Mouse (Mus musculus) sigmoid colon, adult 10 weeks (tissue): Measurements from ENCODE around the gene Gpr1. TPM values are rescaled to one million over a fixed set of nuclear protein-coding genes. Genes with fewer than 3 reads are reported as not detected.

Experiments
- polyA plus RNA-seq: library from polyadenylated mRNA; stranded (reverse); fragments of 350-450 nt; fragmentation: Illumina TruSeq; extraction: RNeasy Lipid Tissue Mini Kit (QIAGEN cat#74804); gene quantifications from one replicate; pipeline ENCODE4 v1.2.3, GENCODE M21; 2014; ENCODE audit warnings: low read depth, low replicate concordance

Gpr1 gene
- polyA plus RNA-seq: not detected

DNA sequence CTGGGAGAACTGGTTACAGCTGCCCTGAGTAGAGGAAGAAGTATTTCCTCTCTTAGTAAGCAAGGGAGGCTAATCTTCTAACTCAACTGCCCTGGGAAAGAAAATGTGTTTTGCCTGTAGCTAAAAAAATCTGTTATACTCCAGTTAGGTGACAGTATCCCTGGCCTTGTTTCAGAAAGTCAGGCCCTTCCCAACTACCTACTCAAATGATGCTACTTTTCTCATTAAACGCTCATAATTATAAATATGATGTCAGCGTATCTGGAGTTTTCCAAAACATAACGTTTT, at the start of gene Gpr1:
Gpr1 (minus strand) TSS at position 273 of the 288 bp plus-strand sequence.

DNA sequence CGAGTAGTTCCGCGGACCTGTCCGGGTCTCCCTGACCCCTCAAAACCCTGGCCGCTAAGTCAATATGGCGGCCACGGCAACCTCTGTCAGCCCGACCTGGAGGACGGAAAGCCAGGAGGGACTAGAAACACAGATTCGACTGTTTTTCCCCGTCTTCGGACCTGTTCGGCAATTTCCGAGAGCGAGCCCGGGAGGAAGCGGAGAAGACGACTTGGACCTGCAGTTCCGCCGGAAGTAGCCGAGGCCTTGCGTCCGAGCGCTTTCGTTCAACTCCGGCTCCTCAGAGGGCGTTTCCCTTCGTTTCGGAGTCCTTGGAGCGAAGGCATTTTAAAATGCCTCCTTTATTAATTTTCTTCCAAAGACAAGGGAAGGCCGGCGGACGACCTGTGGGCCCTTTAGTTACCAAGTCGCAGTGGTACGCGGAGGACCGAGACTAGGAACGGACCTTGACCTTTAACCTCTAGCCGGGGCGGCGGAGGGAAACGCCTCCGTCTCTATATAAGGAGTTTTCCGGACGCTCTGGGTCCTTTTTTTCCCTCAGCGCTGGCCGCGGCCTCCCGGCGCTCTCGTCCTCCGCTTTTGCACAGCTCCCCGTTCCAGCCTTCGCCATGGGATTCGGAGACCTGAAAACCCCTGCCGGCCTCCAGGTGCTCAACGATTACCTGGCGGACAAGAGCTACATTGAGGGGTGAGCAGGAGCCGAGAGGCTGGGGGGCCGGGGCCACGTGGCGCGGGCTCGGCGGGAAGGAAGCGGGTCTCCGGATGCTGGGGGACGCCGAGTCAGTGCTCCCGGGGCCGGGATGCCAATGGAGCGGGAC, 37.5 kb downstream of the Gpr1 start, which contains the start of the genes Eef1b2 and Ndufs1:
Eef1b2 (plus strand) TSS at position 222 of the 818 bp plus-strand sequence.
Ndufs1 (minus strand) TSS at position 230 of the 818 bp plus-strand sequence.

Other genes with a start within 250 kb of the Gpr1 start
- 34.7 TPM for gene Ino80d, start 99.9 kb downstream of the Gpr1 start, polyA plus RNA-seq
- 1,031 TPM for gene Eef1b2, start 37.7 kb downstream of the Gpr1 start, polyA plus RNA-seq
- gene Ndufs1, start 37.7 kb downstream of the Gpr1 start, polyA plus RNA-seq: 266 TPM
- gene Zdbf2, start 58.7 kb upstream of the Gpr1 start, polyA plus RNA-seq: 0.44 TPM
- gene Adam23, start 231.3 kb upstream of the Gpr1 start, polyA plus RNA-seq: 15.7 TPM